Mouse (Mus musculus): Measurements from ENCODE around the gene Dennd2a. TPM values are rescaled to one million over a fixed set of nuclear protein-coding genes. Genes with fewer than 3 reads are reported as not detected.
A peak's percentile ranks its signal among the peaks of the same experiment; 100 is the strongest.

Gene Dennd2a
- polyA plus RNA-seq, 1 experiment from 2014 or later: 10.0 TPM

DNA sequence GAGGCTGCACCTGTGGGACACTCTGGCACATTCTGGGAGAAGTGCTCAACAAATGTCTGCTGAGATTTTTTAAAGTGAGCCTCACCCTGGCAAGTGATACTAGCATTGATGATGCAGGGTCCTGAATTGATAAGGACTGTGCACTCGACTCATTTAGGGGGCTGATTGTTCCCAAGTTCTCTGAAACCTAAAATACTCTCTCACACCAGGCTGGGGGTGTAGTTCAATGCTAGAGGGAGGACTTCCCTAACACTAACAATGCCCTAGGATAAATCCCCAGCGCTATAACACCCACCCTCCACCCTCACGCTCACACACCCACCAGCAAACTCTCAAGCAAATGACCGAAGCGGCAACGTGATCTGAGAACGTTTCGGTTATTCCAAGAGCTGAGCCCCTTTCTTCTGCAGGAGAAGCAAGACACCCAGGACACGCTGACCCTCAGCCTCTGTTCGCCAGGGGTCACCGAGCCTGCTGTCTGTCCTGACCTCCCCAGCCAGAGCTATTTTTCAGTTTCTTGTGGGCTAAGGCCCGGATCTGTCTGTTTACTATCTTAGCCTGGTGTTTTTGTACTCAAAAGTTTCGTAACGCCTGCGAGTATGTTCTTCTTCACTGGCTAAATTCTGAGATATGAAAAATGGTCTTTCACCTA is 13.8 kb downstream of the Dennd2a start:
- no peaks in the 10 kb centered on the region for H3K9me3 ChIP-seq (replicated peaks; ENCODE audit: control insufficient read depth, low read length)
- peak overlapping the region; percentile 82 for H3K27ac ChIP-seq (ENCODE audit: low read length)
- no peaks in the 10 kb centered on the region for H3K36me3 ChIP-seq (ENCODE audit: control insufficient read depth, insufficient read depth)
- H3K4me3 ChIP-seq (ENCODE audit: low read length): no peak overlapping the region
- no peak overlapping the region for H3K4me2 ChIP-seq (ENCODE audit: low read depth, low read length)
- H3K9ac ChIP-seq (ENCODE audit: low read length): peak overlapping the region; percentile 36
- WGBS: 61% methylated on average over 15 of the region's 15 CpGs
- no peak for ATAC-seq (replicated peaks; ENCODE audit: extremely low read depth, insufficient read depth, low FRiP score)
- H3K4me1 ChIP-seq (ENCODE audit: control insufficient read depth, insufficient read depth, low read length): peaks cover 41% of the 10 kb centered on the region
- H3K27me3 ChIP-seq (ENCODE audit: control insufficient read depth, insufficient read depth, low read length): no peaks in the 10 kb centered on the region

DNA sequence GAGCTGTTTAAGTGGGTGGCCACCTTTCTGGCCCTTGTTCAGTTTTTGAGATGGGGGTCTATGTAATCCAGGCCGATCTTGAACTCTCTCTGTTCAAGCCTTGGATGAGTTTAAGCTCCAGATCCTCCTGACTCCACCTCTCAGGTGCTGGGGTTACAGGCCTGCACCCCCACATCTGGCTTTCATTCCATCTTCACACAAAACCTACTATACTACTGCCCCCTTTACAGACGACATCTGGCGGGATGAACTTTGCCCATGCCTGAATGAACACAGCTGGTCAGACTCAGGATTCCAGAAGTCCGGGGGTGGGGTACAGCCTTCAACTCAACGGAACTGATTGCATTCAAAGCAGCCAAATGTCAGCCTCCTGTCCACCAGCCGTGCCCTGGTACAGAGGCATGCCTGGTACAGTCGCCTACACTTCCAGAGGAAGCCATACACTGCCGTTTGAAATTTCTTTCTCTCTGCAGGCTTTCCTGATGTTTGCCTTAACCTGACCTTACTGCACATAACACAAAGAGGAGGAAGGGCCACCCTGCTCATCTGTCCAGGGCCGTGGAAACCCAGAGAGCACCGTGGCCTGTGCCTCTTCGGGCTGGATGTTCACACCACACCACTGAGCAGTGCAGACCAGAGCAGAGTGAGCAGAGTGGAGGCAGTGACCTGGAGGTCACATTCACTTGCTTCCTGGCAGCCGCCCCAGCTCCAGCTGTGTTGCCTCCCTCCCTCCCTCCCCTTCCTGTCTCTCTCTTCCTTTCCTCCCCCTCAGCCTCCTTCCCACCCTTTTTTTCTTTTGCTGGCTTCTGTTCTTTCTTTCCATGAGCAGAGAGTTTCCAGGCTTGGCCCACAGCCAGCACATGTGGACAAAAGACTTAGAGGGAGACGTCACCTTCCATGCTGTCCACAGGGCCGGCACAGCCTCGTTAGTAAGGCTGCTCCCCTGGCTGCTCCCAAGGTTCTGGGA is 14.8 kb downstream of the Dennd2a start:
- Histone ChIP-seq H3K36me3 (ENCODE audit: control insufficient read depth, insufficient read depth) (no peaks in the 10 kb centered on the region), H3K27me3 (ENCODE audit: control insufficient read depth, insufficient read depth, low read length) (no peaks in the 10 kb centered on the region), H3K4me2 (ENCODE audit: low read depth, low read length) (peak overlapping the region; percentile 8), H3K9me3 (replicated peaks; ENCODE audit: control insufficient read depth, low read length) (no peaks in the 10 kb centered on the region), H3K9ac (ENCODE audit: low read length) (peak overlapping the region; percentile 36), H3K4me1 (ENCODE audit: control insufficient read depth, insufficient read depth, low read length) (peaks cover 41% of the 10 kb centered on the region), H3K27ac (ENCODE audit: low read length) (peak overlapping the region; percentile 82), H3K4me3 (ENCODE audit: low read length) (no peak overlapping the region)
- WGBS: 23% methylated on average over 15 of the region's 15 CpGs
- peak; percentile 85 for ATAC-seq (replicated peaks; ENCODE audit: extremely low read depth, insufficient read depth, low FRiP score)

DNA sequence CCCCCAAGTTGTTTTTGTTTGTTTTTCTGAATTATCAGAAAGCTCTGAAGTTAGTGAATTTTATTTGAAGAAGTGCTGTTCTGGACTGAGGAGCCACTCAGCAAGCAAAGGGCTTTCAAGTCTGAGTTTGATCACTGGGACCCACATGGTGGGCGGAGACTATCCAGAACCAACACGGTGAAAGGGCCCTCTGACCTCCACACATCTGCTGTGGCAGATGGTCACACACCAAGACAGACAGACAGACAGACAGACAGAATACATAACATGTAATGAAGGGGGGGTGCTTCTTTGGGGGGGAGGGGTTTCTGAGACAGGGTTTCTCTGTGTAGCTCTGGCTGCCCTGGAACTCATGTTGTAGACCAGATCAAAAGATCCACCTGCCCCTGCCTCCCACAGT is 17.1 kb downstream of the Dennd2a start:
- no peak for ATAC-seq (replicated peaks; ENCODE audit: extremely low read depth, insufficient read depth, low FRiP score)
- Histone ChIP-seq H3K36me3 (ENCODE audit: control insufficient read depth, insufficient read depth) (no peaks in the 10 kb centered on the region), H3K4me1 (ENCODE audit: control insufficient read depth, insufficient read depth, low read length) (peaks cover 41% of the 10 kb centered on the region), H3K4me3 (ENCODE audit: low read length) (no peak overlapping the region), H3K27ac (ENCODE audit: low read length) (peak overlapping the region; percentile 47), H3K9me3 (replicated peaks; ENCODE audit: control insufficient read depth, low read length) (no peaks in the 10 kb centered on the region), H3K9ac (ENCODE audit: low read length) (no peak overlapping the region), H3K27me3 (ENCODE audit: control insufficient read depth, insufficient read depth, low read length) (no peaks in the 10 kb centered on the region), H3K4me2 (ENCODE audit: low read depth, low read length) (no peak overlapping the region; the same call in 1 of the 2 replicates)
- WGBS: 44% methylated on average over 2 of the region's 2 CpGs

DNA sequence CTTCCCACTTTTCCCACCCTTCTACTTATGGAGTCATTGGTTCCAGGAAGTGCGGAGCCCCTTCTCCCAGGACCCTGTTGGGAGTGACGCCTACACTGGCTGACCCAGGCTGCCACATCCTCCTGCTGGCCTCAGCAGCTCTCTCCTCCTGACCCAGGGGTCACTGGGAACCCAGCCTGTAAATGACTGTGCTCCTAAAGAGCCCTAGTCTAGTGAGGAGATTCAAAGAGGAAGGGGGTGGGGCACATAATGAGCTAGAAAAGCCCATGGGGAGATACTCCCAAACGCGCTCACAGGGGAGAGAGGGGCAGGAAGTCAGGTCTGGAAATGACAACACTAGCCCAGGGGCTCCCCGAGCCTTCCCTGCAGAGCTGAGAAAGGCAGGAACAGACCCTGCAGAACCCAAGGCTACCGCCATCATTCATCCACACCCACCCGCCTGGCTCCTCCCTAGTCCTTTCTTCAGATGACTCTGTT is 17.9 kb downstream of the Dennd2a start:
- Histone ChIP-seq H3K4me3 (ENCODE audit: low read length) (peak overlapping the region; percentile 24; the same call in 1 of the 2 replicates), H3K36me3 (ENCODE audit: control insufficient read depth, insufficient read depth) (no peaks in the 10 kb centered on the region), H3K4me1 (ENCODE audit: control insufficient read depth, insufficient read depth, low read length) (peaks cover 41% of the 10 kb centered on the region), H3K27ac (ENCODE audit: low read length) (peak overlapping the region; percentile 47), H3K9me3 (replicated peaks; ENCODE audit: control insufficient read depth, low read length) (no peaks in the 10 kb centered on the region), H3K9ac (ENCODE audit: low read length) (no peak overlapping the region), H3K4me2 (ENCODE audit: low read depth, low read length) (peak overlapping the region; percentile 35; the same call in 1 of the 2 replicates), H3K27me3 (ENCODE audit: control insufficient read depth, insufficient read depth, low read length) (no peaks in the 10 kb centered on the region)
- peak; percentile 53 for ATAC-seq (replicated peaks; ENCODE audit: extremely low read depth, insufficient read depth, low FRiP score)
- 20% methylated on average over 7 of the region's 7 CpGs for WGBS

DNA sequence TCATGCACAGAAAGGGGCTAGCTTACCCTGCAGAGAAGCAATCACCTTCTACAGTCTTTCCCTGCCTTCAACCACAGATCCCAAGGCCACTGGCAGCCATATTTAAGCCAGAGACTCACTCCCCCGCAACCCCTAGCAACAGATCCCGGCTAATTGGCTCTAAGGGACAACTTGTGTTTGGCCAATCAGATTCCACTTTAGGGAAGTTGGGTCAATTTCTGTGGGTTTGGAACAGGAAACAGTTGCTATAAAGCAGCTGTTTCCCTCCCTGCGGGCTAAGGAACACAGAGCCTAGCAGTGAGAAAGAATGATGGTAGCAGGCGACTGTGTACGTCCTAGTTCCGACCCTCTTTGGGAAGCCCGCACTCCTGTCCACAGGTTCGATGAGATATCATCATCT is 19.4 kb downstream of the Dennd2a start:
- peaks cover 4% of the 10 kb centered on the region for H3K9me3 ChIP-seq (replicated peaks; ENCODE audit: control insufficient read depth, low read length)
- no peak overlapping the region for H3K4me3 ChIP-seq (ENCODE audit: low read length)
- no peaks in the 10 kb centered on the region for H3K27me3 ChIP-seq (ENCODE audit: control insufficient read depth, insufficient read depth, low read length)
- H3K4me1 ChIP-seq (ENCODE audit: control insufficient read depth, insufficient read depth, low read length): peaks cover 29% of the 10 kb centered on the region
- H3K9ac ChIP-seq (ENCODE audit: low read length): no peak overlapping the region
- WGBS: 67% methylated on average over 8 of the region's 8 CpGs
- H3K4me2 ChIP-seq (ENCODE audit: low read depth, low read length): no peak overlapping the region
- H3K36me3 ChIP-seq (ENCODE audit: control insufficient read depth, insufficient read depth): no peaks in the 10 kb centered on the region
- peak overlapping the region; percentile 5; the same call in 1 of the 2 replicates for H3K27ac ChIP-seq (ENCODE audit: low read length)
- ATAC-seq (replicated peaks; ENCODE audit: extremely low read depth, insufficient read depth, low FRiP score): no peak

DNA sequence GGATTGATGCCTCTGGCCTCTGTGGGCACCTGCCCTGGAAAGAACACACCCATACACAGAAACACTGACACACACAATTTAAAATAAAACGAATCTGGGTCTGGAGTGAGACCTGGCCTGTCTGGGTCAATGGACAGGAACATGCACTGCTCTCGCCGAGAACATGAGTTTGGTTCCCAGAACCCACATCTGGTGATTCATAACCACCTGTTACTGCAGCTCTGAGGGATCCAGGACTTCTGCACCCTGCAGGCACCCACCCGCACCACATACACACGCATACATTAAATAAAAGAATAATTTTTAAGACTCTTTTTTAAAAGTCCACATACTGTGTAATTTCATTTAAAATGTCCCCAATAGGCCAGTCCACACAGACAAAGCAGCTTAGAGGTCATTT is 20.4 kb downstream of the Dennd2a start:
- WGBS: 93% methylated on average over 5 of the region's 5 CpGs
- Histone ChIP-seq H3K27ac (ENCODE audit: low read length) (no peak overlapping the region), H3K36me3 (ENCODE audit: control insufficient read depth, insufficient read depth) (no peaks in the 10 kb centered on the region), H3K4me2 (ENCODE audit: low read depth, low read length) (no peak overlapping the region), H3K27me3 (ENCODE audit: control insufficient read depth, insufficient read depth, low read length) (no peaks in the 10 kb centered on the region), H3K4me3 (ENCODE audit: low read length) (no peak overlapping the region), H3K9me3 (replicated peaks; ENCODE audit: control insufficient read depth, low read length) (peaks cover 4% of the 10 kb centered on the region), H3K9ac (ENCODE audit: low read length) (no peak overlapping the region), H3K4me1 (ENCODE audit: control insufficient read depth, insufficient read depth, low read length) (peaks cover 21% of the 10 kb centered on the region)
- no peak for ATAC-seq (replicated peaks; ENCODE audit: extremely low read depth, insufficient read depth, low FRiP score)

DNA sequence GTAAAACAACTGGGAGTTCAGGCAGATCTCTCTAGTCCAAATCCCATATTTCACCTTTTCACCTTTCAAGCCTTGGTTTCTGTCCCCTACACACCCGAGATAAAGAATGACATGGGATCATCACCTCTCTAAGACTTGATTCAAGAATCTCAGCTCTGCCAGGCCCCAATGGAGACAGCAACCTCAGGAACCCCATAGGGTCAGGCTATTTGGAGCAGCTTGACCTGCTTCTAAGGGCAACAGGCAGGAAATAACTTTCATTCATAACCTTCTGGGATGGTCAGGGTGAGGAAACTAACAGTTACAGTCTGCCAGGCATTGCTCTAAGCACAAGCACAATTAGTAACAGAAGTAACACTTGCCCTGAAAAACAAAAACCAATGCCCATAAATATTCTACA is 21.0 kb downstream of the Dennd2a start:
- whole genome bisulfite sequencing: 38% methylated on average over 1 of the region's 1 CpGs
- Histone ChIP-seq H3K9ac (ENCODE audit: low read length) (no peak overlapping the region), H3K27me3 (ENCODE audit: control insufficient read depth, insufficient read depth, low read length) (no peaks in the 10 kb centered on the region), H3K4me1 (ENCODE audit: control insufficient read depth, insufficient read depth, low read length) (peaks cover 20% of the 10 kb centered on the region), H3K27ac (ENCODE audit: low read length) (no peak overlapping the region), H3K4me2 (ENCODE audit: low read depth, low read length) (no peak overlapping the region), H3K36me3 (ENCODE audit: control insufficient read depth, insufficient read depth) (no peaks in the 10 kb centered on the region), H3K4me3 (ENCODE audit: low read length) (no peak overlapping the region), H3K9me3 (replicated peaks; ENCODE audit: control insufficient read depth, low read length) (peaks cover 4% of the 10 kb centered on the region)
- ATAC-seq (replicated peaks; ENCODE audit: extremely low read depth, insufficient read depth, low FRiP score): no peak

DNA sequence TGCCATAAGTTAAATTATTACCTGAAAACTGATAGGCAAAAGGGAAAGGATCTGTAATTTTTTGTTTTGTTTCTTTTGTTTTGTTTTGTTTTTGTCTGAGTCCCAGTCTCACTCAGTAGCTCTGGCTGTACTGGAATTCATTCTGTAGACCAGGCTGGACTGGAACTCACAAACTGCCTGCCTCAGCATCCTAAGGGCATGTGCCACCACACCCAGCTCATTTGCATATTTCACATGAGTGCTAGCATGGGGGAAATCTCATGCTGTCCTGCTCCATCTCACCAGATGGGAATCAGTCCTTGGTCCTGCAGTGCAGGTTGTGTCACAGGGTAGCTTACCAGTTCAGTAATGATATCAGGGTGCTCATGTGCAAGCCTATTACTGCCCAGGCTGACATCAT is 22.7 kb downstream of the Dennd2a start:
- Histone ChIP-seq H3K4me1 (ENCODE audit: control insufficient read depth, insufficient read depth, low read length) (peaks cover 10% of the 10 kb centered on the region), H3K9ac (ENCODE audit: low read length) (no peak overlapping the region), H3K36me3 (ENCODE audit: control insufficient read depth, insufficient read depth) (no peaks in the 10 kb centered on the region), H3K27me3 (ENCODE audit: control insufficient read depth, insufficient read depth, low read length) (no peaks in the 10 kb centered on the region), H3K27ac (ENCODE audit: low read length) (no peak overlapping the region), H3K9me3 (replicated peaks; ENCODE audit: control insufficient read depth, low read length) (peaks cover 4% of the 10 kb centered on the region), H3K4me2 (ENCODE audit: low read depth, low read length) (no peak overlapping the region), H3K4me3 (ENCODE audit: low read length) (no peak overlapping the region)
- no peak for ATAC-seq (replicated peaks; ENCODE audit: extremely low read depth, insufficient read depth, low FRiP score)

All from heart, embryonic 16.5 days (tissue).